Mouse (Mus musculus) heart, embryonic 16.5 days (tissue): ENCODE results near the gene Zfp628. TPM values are rescaled to one million over a fixed set of nuclear protein-coding genes. Genes with fewer than 3 reads are reported as not detected.

Experiments used
- ATAC-seq: fragments of 200-750 bp; cut with Nextera tagmentation; replicated peaks from 2 replicates; pipeline ENCODE4 v1.8.0; 2017; ENCODE audit warnings: moderate number of reproducible peaks; ENCODE audit not compliant: insufficient read depth, low FRiP score; ENCODE audit errors: extremely low read depth
- H3K27ac ChIP-seq: fragments of 300-500 bp; sonication (generic); 2 replicates; pipeline ENCODE4 v1.5.1; 2014; ENCODE audit warnings: mild to moderate bottlenecking, low read length, control low read depth, moderate library complexity
- H3K27me3 ChIP-seq: fragments of 300-500 bp; sonication (generic); 2 replicates; pipeline ENCODE4 v1.6.1; 2014; ENCODE audit warnings: low read length, mixed read lengths; ENCODE audit not compliant: control insufficient read depth, insufficient read depth
- H3K36me3 ChIP-seq: fragments of 300-500 bp; sonication (generic); 2 replicates; pipeline ENCODE4 v1.6.1; 2014; ENCODE audit not compliant: control insufficient read depth, insufficient read depth
- H3K4me1 ChIP-seq: fragments of 300-500 bp; sonication (generic); 2 replicates; pipeline ENCODE4 v1.6.1; 2014; ENCODE audit warnings: low read length, mixed read lengths; ENCODE audit not compliant: control insufficient read depth, insufficient read depth
- H3K4me2 ChIP-seq: fragments of 300-500 bp; sonication (generic); 2 replicates; pipeline ENCODE4 v1.6.1; 2014; ENCODE audit warnings: low read depth, mild to moderate bottlenecking, control low read depth, low read length
- H3K4me3 ChIP-seq: fragments of 300-500 bp; sonication (generic); 2 replicates; pipeline ENCODE4 v1.5.1; 2014; ENCODE audit warnings: mild to moderate bottlenecking, control low read depth, low read length
- H3K9ac ChIP-seq: fragments of 300-500 bp; sonication (generic); 2 replicates; pipeline ENCODE4 v1.6.1; 2014; ENCODE audit warnings: low read length, control low read depth
- H3K9me3 ChIP-seq: fragments of 300-500 bp; sonication (generic); replicated peaks from 2 replicates; pipeline ENCODE4 v1.6.1; 2016; ENCODE audit warnings: low read length; ENCODE audit not compliant: control insufficient read depth
- WGBS: fragments of 180-500 bp; shearing (Covaris S2); extraction: QIAGEN DNeasy Blood & Tissue Kit; methylation state at CpG from one replicate; pipeline ENCODE4 v1.1.7; 2014; 5-methylcytosine and 5-hydroxymethylcytosine counted together
- polyA plus RNA-seq: library from polyadenylated mRNA; unstranded; fragments of >200 nt; fragmentation: Nextera tagmentation; extraction: Ambion mirVana; gene quantifications from 2 replicates; pipeline ENCODE4 v1.2.1, GENCODE M21; 2015

Gene Zfp628
- polyA plus RNA-seq, 1 experiment from 2014 or later, result 2.5 TPM

DNA sequence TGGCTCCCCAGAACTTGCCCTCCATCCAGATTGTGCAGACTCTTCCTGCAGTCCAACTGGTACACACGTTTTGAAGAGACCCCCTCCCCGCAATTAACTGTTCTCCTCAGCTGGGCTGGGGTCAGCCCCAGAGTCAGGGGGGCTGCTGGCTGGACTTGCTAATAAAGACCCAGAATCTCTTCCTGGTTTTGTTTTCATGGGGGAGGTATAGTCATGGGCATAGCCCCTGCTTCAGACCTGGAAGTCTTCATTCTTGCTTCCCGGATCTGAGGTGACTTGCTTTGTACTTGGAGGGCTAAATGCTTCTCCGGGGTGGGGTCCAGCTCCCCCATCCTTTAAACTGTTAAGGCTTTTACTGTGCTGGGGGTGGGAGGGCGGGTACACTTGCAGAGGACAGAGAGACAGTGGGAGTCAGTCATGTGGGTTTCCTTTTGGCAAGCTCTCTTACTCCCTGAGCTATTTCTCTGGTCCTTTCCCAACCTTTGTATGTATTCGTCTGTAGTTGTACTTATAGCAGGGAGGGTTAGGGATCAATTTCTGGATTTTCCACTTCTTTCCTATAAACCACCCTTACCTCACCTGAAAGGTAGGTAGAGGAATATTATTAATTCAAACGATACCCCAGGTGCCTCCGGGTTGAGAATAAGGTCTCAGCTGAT, 6.9 kb downstream of the Zfp628 start, which contains the start of gene Nat14:
Gene Nat14, plus strand, starts transcription at position 205 of the 659 bp plus-strand sequence.
- ATAC-seq, result no peak
- Histone ChIP-seq H3K9ac (peak within 1 kb of the TSS; percentile 63), H3K4me2 (peak within 1 kb of the TSS; percentile 80), H3K9me3 (no peaks in the 10 kb centered on the region), H3K36me3 (peaks cover 33% of the 10 kb centered on the region), H3K4me3 (peak within 1 kb of the TSS; percentile 47), H3K27ac (peak within 1 kb of the TSS; percentile 72), H3K27me3 (no peaks in the 10 kb centered on the region), H3K4me1 (peaks cover 32% of the 10 kb centered on the region)
- 33% methylated on average over 8 of the region's 8 CpGs for WGBS

GRCm38 (mm10) chr7:4922508-4922907, 7.5 kb downstream of the Zfp628 start:
- Histone ChIP-seq H3K27ac (no peak overlapping the region; the same call in 1 of the 2 replicates), H3K36me3 (peaks cover 32% of the 10 kb centered on the region), H3K4me3 (peak overlapping the region; percentile 47), H3K4me2 (peak overlapping the region; percentile 80), H3K4me1 (peaks cover 32% of the 10 kb centered on the region), H3K27me3 (no peaks in the 10 kb centered on the region), H3K9me3 (no peaks in the 10 kb centered on the region), H3K9ac (peak overlapping the region; percentile 63)
- 0 out of 2 replicates have a peak, but pooled peaks have one; percentile 5 for ATAC-seq
- under 1% methylated on average over 14 of the region's 14 CpGs for WGBS

- no peaks in the 10 kb centered on the region for H3K9me3 ChIP-seq
- peak overlapping the region; percentile 47 for H3K4me3 ChIP-seq
- peaks cover 32% of the 10 kb centered on the region for H3K4me1 ChIP-seq
- peak overlapping the region; percentile 80 for H3K4me2 ChIP-seq
- H3K9ac ChIP-seq, result peak overlapping the region; percentile 63
- no peaks in the 10 kb centered on the region for H3K27me3 ChIP-seq
- H3K36me3 ChIP-seq, result peaks cover 27% of the 10 kb centered on the region
- H3K27ac ChIP-seq, result no peak overlapping the region; the same call in 1 of the 2 replicates
- ATAC-seq, result no peak
- WGBS, result 2% methylated on average over 14 of the region's 14 CpGs
Observed at GRCm38 (mm10) chr7:4922931-4923565, 8.0 kb downstream of the Zfp628 start.

DNA sequence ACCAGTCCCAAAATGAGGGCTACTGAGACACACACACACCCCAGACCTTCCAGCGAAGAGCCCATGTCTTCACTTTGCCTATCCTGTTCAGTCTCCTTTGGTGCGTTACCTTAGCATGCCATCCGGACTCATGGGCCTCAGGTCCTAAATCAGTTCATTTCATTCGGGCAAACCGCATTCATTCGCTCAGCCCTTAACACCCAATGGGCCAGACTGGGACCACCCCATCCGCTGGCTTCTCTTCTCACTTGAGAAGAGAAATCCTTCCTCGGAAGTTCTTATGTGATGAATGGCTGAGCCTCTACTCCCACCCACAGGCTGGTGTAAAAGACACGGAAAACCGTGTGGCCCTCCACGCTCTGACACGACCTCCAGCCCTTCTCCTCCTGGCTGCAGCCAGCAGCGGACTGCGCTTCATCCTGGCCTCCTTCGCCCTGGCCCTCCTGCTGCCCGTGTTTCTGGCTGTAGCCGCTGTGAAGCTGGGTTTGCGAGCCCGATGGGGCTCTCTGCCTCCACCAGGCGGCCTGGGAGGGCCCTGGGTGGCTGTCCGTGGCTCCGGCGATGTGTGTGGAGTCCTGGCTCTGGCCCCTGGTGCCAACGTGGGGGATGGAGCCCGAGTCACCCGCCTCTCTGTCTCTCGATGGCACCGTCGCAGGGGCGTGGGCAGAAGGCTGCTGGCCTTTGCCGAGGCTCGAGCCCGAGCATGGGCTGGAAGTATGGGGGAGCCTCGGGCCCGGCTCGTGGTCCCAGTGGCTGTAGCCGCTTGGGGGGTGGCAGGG, 8.8 kb downstream of the Zfp628 start:
- H3K9ac ChIP-seq, result peak overlapping the region; percentile 63
- H3K27me3 ChIP-seq, result no peaks in the 10 kb centered on the region
- H3K4me3 ChIP-seq, result peak overlapping the region; percentile 37
- 5% methylated on average over 37 of the region's 37 CpGs for WGBS
- no peak; the same call in 1 of the 2 replicates for ATAC-seq
- H3K9me3 ChIP-seq, result no peaks in the 10 kb centered on the region
- peaks cover 32% of the 10 kb centered on the region for H3K4me1 ChIP-seq
- H3K4me2 ChIP-seq, result peak overlapping the region; percentile 80
- H3K36me3 ChIP-seq, result peaks cover 21% of the 10 kb centered on the region
- peak overlapping the region; percentile 74 for H3K27ac ChIP-seq

- no peaks in the 10 kb centered on the region for H3K27me3 ChIP-seq
- H3K27ac ChIP-seq, result peak overlapping the region; percentile 74
- H3K9me3 ChIP-seq, result no peaks in the 10 kb centered on the region
- H3K4me1 ChIP-seq, result peaks cover 32% of the 10 kb centered on the region
- peak overlapping the region; percentile 80; the same call in 1 of the 2 replicates for H3K4me2 ChIP-seq
- WGBS, result 1% methylated on average over 4 of the region's 4 CpGs
- ATAC-seq, result no peak
- H3K36me3 ChIP-seq, result peaks cover 14% of the 10 kb centered on the region
- peak overlapping the region; percentile 63 for H3K9ac ChIP-seq
- no peak overlapping the region for H3K4me3 ChIP-seq
Observed at GRCm38 (mm10) chr7:4924483-4924882, 9.5 kb downstream of the Zfp628 start.

- no peaks in the 10 kb centered on the region for H3K27me3 ChIP-seq
Observed at GRCm38 (mm10) chr7:4924891-4925301, 9.9 kb downstream of the Zfp628 start.

DNA sequence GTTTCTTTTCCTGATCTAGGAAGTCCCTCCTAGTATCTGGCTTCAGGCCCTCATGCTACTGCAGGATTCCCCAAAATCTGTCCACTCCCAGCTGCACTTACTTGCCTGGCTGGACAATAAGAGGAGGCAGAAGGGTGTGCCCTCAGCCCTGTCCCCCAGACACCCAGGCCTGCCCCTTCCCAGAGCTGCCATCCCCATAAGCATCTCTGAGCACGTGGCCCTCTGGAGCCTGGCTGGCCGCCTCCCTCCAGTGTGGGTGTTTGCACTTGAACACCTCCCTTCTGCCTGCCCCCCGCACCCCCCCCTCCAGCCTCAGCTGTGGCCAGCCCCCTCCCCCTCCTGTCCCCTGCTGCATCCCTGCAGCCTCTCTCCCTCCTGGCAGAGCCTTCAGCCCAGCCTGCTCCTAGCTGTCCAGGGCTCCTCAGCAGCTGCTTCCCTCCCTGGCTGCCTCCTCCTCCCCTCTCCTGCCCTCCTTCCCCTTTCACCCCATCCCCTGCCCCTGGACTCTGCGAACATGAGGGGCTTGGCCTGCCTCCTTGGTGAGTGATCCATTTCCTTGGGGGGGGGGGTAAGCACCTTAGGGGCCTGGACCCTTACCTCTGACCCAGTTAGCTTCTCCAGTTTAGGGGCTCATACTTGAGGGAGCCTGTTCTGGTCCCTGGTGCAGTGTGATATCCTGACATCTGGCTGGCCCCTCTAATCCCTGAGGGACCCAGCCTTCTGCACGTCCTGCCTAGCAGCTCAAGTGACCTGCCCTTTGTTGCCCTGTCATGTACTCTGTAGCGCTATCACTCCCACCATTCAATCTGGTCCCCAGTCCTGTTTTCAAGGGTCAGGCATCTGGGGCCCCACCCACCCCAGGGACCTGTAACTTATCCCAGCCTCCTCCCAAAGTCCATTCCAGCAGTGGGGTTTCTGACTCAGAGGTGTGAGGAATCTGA, 10.7 kb downstream of the Zfp628 start, which contains the start of gene Ssc5d:
Gene Ssc5d, plus strand, starts transcription at position 345 of the 941 bp plus-strand sequence.
- peak; percentile 11; the same call in 1 of the 2 replicates for ATAC-seq
- peaks cover 2% of the 10 kb centered on the region; the same call in 1 of the 2 replicates for H3K36me3 ChIP-seq
- 11% methylated on average over 5 of the region's 6 CpGs for WGBS
- peak within 1 kb of the TSS; percentile 80; the same call in 1 of the 2 replicates for H3K4me2 ChIP-seq
- H3K9me3 ChIP-seq, result no peaks in the 10 kb centered on the region
- H3K9ac ChIP-seq, result 0 out of 2 replicates have a peak within 1 kb of the TSS, but pooled peaks have one; percentile 30
- peak within 1 kb of the TSS; percentile 74 for H3K27ac ChIP-seq
- H3K4me3 ChIP-seq, result no peak within 1 kb of the TSS
- H3K27me3 ChIP-seq, result no peaks in the 10 kb centered on the region
- H3K4me1 ChIP-seq, result peaks cover 32% of the 10 kb centered on the region

More at GRCm38 (mm10) chr7:4924891-4925301, 9.9 kb downstream of the Zfp628 start:
- Histone ChIP-seq H3K4me3 (no peak overlapping the region), H3K4me2 (no peak overlapping the region), H3K27ac (peak overlapping the region; percentile 74), H3K9ac (no peak overlapping the region), H3K9me3 (no peaks in the 10 kb centered on the region), H3K36me3 (peaks cover 10% of the 10 kb centered on the region), H3K4me1 (peaks cover 32% of the 10 kb centered on the region)
- peak; percentile 24 for ATAC-seq
- WGBS, result 10% methylated on average over 3 of the region's 4 CpGs

GRCm38 (mm10) chr7:4926849-4927248, 11.8 kb downstream of the Zfp628 start:
- 81% methylated on average over 16 of the region's 16 CpGs for WGBS
- Histone ChIP-seq H3K9ac (no peak overlapping the region), H3K4me3 (no peak overlapping the region), H3K9me3 (no peaks in the 10 kb centered on the region), H3K36me3 (no peaks in the 10 kb centered on the region), H3K27ac (no peak overlapping the region), H3K27me3 (no peaks in the 10 kb centered on the region), H3K4me2 (no peak overlapping the region), H3K4me1 (peaks cover 28% of the 10 kb centered on the region)
- ATAC-seq, result no peak
